Mouse (Mus musculus): ENCODE data around the gene Agpat1. TPM values are rescaled to one million over a fixed set of nuclear protein-coding genes. Genes with fewer than 3 reads are reported as not detected.
A peak's percentile ranks its signal among the peaks of the same experiment; 100 is the strongest.

The Agpat1 gene
- polyA plus RNA-seq, 1 experiment = 891 TPM

DNA sequence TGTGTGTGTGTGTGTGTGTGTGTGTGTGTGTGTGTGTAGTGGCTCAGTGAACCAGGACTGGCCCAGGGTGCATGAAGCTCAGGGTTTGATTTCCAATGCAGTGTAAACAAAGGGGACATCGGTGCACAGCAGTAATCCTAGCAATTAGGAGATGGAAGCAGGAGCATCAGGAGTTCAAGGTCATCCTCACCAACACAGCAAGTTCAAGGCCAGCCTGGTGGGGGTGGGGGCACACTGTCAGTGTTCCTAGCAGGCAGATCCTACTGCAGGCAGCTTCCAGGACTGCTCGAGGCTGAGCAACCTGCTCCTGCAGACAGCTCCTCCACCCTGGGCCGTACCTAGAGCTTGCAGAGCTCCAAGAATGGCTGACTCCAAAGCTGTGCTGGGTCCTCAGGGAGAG is 41.5 kb upstream of the Agpat1 start:
- peaks cover 7% of the 10 kb centered on the region for H3K4me1 ChIP-seq (ENCODE audit: control insufficient read depth, insufficient read depth, low read length)
- no peaks in the 10 kb centered on the region for H3K27me3 ChIP-seq (ENCODE audit: control insufficient read depth, insufficient read depth, low read length)
- H3K4me3 ChIP-seq (ENCODE audit: control insufficient read depth, low read depth, low read length) = no peak overlapping the region
- H3K36me3 ChIP-seq (ENCODE audit: control insufficient read depth, insufficient read depth, low read length) = no peaks in the 10 kb centered on the region
- H3K27ac ChIP-seq (ENCODE audit: control insufficient read depth, insufficient read depth, low read depth, low read length) = no peak overlapping the region
- TF ChIP-seq POLR2A (IDR thresholded peaks at IDR 0.05; ENCODE audit: control insufficient read depth, low read depth, low read length) = no peak
- no peak for TF ChIP-seq CTCF (IDR thresholded peaks at IDR 0.05; ENCODE audit: control insufficient read depth, insufficient read depth, insufficient replicate concordance, low read depth, low read length)

DNA sequence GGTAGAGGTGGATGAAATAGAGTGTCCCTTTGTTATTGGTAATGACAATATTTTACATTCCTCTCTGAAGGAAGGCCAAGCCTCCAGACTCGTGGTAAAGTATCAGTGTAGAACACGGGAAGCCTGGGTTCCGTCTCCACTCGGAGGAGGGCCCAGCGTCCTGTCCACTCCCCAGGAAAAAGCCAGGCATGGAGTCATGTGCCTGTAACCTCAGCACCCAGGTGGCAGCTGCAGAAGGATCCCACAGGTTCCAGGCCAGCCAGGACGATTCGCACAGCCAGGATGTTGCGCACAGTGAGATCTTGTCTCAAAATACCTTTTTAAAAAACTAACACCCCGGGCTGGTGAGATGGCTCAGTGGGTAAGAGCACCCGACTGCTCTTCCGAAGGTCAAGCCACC is 40.7 kb upstream of the Agpat1 start:
- Histone ChIP-seq H3K4me1 (ENCODE audit: control insufficient read depth, insufficient read depth, low read length) (peaks cover 7% of the 10 kb centered on the region), H3K27ac (ENCODE audit: control insufficient read depth, insufficient read depth, low read depth, low read length) (no peak overlapping the region), H3K4me3 (ENCODE audit: control insufficient read depth, low read depth, low read length) (no peak overlapping the region), H3K27me3 (ENCODE audit: control insufficient read depth, insufficient read depth, low read length) (no peaks in the 10 kb centered on the region), H3K36me3 (ENCODE audit: control insufficient read depth, insufficient read depth, low read length) (no peaks in the 10 kb centered on the region)
- TF ChIP-seq CTCF (IDR thresholded peaks at IDR 0.05; ENCODE audit: control insufficient read depth, insufficient read depth, insufficient replicate concordance, low read depth, low read length) (no peak), POLR2A (IDR thresholded peaks at IDR 0.05; ENCODE audit: control insufficient read depth, low read depth, low read length) (no peak)

DNA sequence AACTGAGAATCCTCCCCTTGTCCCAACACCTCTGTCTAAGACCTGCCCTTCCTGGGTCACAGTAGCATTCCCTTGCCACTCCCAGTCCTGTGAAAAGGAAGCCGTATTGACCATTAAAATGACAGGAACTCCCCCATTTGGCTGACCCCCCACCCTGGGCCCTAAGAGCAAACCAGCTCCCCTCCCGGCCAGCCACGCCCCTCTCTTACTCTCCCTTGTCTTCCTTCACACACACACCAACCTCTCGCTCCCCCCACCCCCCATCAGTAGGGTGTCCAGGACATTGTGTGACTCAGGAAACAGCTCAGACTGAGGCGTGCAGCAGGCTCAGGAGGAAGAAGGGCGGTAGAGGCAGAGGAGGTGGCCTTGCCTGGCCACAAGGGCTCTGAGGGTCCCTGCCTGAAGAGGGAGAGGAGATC is 40.0 kb upstream of the Agpat1 start, which contains the start of gene Notch4:
Notch4 (plus strand) TSS at position 266 of the 419 bp plus-strand sequence.
- Histone ChIP-seq H3K36me3 (ENCODE audit: control insufficient read depth, insufficient read depth, low read length) (no peaks in the 10 kb centered on the region), H3K4me1 (ENCODE audit: control insufficient read depth, insufficient read depth, low read length) (peaks cover 7% of the 10 kb centered on the region), H3K27ac (ENCODE audit: control insufficient read depth, insufficient read depth, low read depth, low read length) (peak within 1 kb of the TSS; percentile 23), H3K4me3 (ENCODE audit: control insufficient read depth, low read depth, low read length) (no peak within 1 kb of the TSS; the same call in 1 of the 2 replicates), H3K27me3 (ENCODE audit: control insufficient read depth, insufficient read depth, low read length) (no peaks in the 10 kb centered on the region)
- TF ChIP-seq POLR2A (IDR thresholded peaks at IDR 0.05; ENCODE audit: control insufficient read depth, low read depth, low read length) (no peak), CTCF (IDR thresholded peaks at IDR 0.05; ENCODE audit: control insufficient read depth, insufficient read depth, insufficient replicate concordance, low read depth, low read length) (no peak)

DNA sequence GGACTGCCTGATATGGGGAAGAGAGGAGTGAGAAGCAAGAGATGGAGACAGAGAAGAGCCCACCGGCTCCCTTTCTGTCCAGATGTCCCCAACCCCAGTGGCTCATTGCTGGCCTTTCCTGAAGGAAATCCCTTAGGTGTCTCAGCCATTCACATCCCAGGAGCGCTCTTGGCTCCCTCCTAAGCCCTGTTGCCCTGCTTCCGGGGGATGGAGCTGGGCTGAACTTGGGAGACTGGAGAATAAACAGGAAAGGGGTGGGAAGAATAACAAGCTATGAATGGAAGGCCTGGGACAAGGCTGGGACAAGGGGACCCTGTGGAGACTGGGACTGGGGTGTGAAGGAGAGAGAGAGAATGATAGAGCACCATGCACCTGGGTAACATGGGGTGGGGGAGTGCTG is 39.3 kb upstream of the Agpat1 start:
- Histone ChIP-seq H3K27ac (ENCODE audit: control insufficient read depth, insufficient read depth, low read depth, low read length) (peak overlapping the region; percentile 23), H3K27me3 (ENCODE audit: control insufficient read depth, insufficient read depth, low read length) (no peaks in the 10 kb centered on the region), H3K4me3 (ENCODE audit: control insufficient read depth, low read depth, low read length) (no peak overlapping the region), H3K4me1 (ENCODE audit: control insufficient read depth, insufficient read depth, low read length) (peaks cover 7% of the 10 kb centered on the region), H3K36me3 (ENCODE audit: control insufficient read depth, insufficient read depth, low read length) (no peaks in the 10 kb centered on the region)
- no peak for TF ChIP-seq CTCF (IDR thresholded peaks at IDR 0.05; ENCODE audit: control insufficient read depth, insufficient read depth, insufficient replicate concordance, low read depth, low read length)

DNA sequence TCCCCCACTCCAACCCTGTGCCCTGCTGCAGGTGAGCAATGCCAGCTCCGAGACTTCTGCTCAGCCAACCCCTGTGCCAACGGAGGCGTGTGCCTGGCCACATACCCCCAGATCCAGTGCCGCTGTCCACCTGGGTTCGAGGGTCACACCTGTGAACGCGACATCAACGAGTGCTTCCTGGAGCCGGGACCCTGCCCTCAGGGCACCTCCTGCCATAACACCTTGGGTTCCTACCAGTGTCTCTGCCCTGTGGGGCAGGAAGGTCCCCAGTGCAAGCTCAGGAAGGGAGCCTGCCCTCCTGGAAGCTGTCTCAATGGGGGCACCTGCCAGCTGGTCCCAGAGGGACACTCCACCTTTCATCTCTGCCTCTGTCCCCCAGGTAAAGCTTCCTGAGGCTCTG is 36.8 kb upstream of the Agpat1 start:
- Histone ChIP-seq H3K4me1 (ENCODE audit: control insufficient read depth, insufficient read depth, low read length) (peaks cover 6% of the 10 kb centered on the region), H3K4me3 (ENCODE audit: control insufficient read depth, low read depth, low read length) (no peak overlapping the region), H3K27me3 (ENCODE audit: control insufficient read depth, insufficient read depth, low read length) (no peaks in the 10 kb centered on the region), H3K27ac (ENCODE audit: control insufficient read depth, insufficient read depth, low read depth, low read length) (no peak overlapping the region), H3K36me3 (ENCODE audit: control insufficient read depth, insufficient read depth, low read length) (no peaks in the 10 kb centered on the region)
- TF ChIP-seq POLR2A (IDR thresholded peaks at IDR 0.05; ENCODE audit: control insufficient read depth, low read depth, low read length) (no peak), CTCF (IDR thresholded peaks at IDR 0.05; ENCODE audit: control insufficient read depth, insufficient read depth, insufficient replicate concordance, low read depth, low read length) (no peak)

DNA sequence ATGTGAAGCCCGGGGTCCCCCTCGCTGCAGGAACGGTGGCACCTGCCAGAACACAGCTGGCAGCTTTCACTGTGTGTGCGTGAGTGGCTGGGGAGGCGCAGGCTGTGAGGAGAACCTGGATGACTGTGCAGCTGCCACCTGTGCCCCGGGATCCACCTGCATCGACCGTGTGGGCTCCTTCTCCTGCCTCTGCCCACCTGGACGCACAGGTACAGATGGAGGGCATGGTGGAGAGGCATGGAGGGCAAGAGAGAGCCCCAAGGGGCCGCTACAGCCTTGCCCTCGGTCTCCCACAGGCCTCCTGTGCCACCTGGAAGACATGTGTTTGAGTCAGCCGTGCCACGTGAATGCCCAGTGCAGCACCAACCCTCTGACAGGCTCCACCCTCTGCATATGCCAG is 35.6 kb upstream of the Agpat1 start:
- no peaks in the 10 kb centered on the region for H3K36me3 ChIP-seq (ENCODE audit: control insufficient read depth, insufficient read depth, low read length)
- TF ChIP-seq POLR2A (IDR thresholded peaks at IDR 0.05; ENCODE audit: control insufficient read depth, low read depth, low read length) (no peak), CTCF (IDR thresholded peaks at IDR 0.05; ENCODE audit: control insufficient read depth, insufficient read depth, insufficient replicate concordance, low read depth, low read length) (no peak)
- no peaks in the 10 kb centered on the region for H3K27me3 ChIP-seq (ENCODE audit: control insufficient read depth, insufficient read depth, low read length)
- H3K4me1 ChIP-seq (ENCODE audit: control insufficient read depth, insufficient read depth, low read length) = peaks cover 8% of the 10 kb centered on the region
- H3K4me3 ChIP-seq (ENCODE audit: control insufficient read depth, low read depth, low read length) = no peak overlapping the region
- no peak overlapping the region for H3K27ac ChIP-seq (ENCODE audit: control insufficient read depth, insufficient read depth, low read depth, low read length)

DNA sequence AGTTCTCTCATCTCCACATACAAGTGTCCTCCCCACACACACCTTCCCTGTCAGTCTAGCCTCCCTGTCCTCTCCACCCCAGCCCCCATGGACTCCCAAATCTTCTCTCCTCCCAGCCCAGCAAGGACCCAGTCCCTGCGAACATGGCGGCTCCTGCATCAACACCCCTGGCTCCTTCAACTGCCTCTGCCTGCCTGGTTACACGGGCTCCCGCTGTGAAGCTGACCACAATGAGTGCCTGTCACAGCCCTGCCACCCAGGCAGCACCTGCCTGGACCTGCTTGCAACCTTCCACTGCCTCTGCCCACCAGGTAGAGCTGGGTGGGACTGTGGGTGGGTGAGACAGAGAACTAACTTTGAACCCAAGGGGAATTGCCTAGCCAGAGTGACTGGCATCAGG is 34.1 kb upstream of the Agpat1 start:
- Histone ChIP-seq H3K4me3 (ENCODE audit: control insufficient read depth, low read depth, low read length) (no peak overlapping the region), H3K27me3 (ENCODE audit: control insufficient read depth, insufficient read depth, low read length) (no peaks in the 10 kb centered on the region), H3K27ac (ENCODE audit: control insufficient read depth, insufficient read depth, low read depth, low read length) (no peak overlapping the region), H3K36me3 (ENCODE audit: control insufficient read depth, insufficient read depth, low read length) (no peaks in the 10 kb centered on the region), H3K4me1 (ENCODE audit: control insufficient read depth, insufficient read depth, low read length) (peaks cover 8% of the 10 kb centered on the region)
- TF ChIP-seq CTCF (IDR thresholded peaks at IDR 0.05; ENCODE audit: control insufficient read depth, insufficient read depth, insufficient replicate concordance, low read depth, low read length) = no peak

DNA sequence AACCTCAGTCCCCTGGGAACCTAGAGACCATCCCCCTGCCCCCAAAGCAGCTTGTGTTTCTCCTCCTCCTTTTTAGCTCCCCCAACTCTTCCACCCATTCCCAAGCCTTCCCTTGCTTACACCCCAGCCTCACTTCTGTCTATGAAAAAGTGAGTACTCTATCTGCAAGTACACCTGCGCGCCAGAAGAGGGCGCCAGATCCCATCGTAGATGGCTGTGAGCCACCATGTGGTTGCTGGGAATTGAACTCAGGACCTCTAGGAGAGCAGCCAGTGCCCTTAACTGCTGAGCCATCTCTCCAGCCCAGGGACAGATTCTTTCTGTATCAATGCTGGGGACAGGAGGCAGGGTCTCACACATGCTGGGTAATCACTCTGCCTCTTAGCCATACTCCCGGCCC is 32.2 kb upstream of the Agpat1 start:
- H3K27ac ChIP-seq (ENCODE audit: control insufficient read depth, insufficient read depth, low read depth, low read length) = no peak overlapping the region
- no peaks in the 10 kb centered on the region for H3K36me3 ChIP-seq (ENCODE audit: control insufficient read depth, insufficient read depth, low read length)
- peaks cover 8% of the 10 kb centered on the region for H3K4me1 ChIP-seq (ENCODE audit: control insufficient read depth, insufficient read depth, low read length)
- H3K4me3 ChIP-seq (ENCODE audit: control insufficient read depth, low read depth, low read length) = no peak overlapping the region
- no peak for TF ChIP-seq POLR2A (IDR thresholded peaks at IDR 0.05; ENCODE audit: control insufficient read depth, low read depth, low read length)
- peak; percentile 83 for TF ChIP-seq CTCF (IDR thresholded peaks at IDR 0.05; ENCODE audit: control insufficient read depth, insufficient read depth, insufficient replicate concordance, low read depth, low read length)
- no peaks in the 10 kb centered on the region for H3K27me3 ChIP-seq (ENCODE audit: control insufficient read depth, insufficient read depth, low read length)
